Mouse (Mus musculus): Measurements from ENCODE around the gene Gm47959.

GRCm38 (mm10) chr1:83015329-83015879, 15.1 kb downstream of the Gm47959 start:
- TF ChIP-seq POLR2A (IDR thresholded peaks at IDR 0.05; ENCODE audit: insufficient read depth, low read length), result no peak
- TF ChIP-seq CTCF (IDR thresholded peaks at IDR 0.05; ENCODE audit: low read depth, low read length), result no peak

Data from ES-Bruce4 (cell line).